In the genomic region with DNA sequence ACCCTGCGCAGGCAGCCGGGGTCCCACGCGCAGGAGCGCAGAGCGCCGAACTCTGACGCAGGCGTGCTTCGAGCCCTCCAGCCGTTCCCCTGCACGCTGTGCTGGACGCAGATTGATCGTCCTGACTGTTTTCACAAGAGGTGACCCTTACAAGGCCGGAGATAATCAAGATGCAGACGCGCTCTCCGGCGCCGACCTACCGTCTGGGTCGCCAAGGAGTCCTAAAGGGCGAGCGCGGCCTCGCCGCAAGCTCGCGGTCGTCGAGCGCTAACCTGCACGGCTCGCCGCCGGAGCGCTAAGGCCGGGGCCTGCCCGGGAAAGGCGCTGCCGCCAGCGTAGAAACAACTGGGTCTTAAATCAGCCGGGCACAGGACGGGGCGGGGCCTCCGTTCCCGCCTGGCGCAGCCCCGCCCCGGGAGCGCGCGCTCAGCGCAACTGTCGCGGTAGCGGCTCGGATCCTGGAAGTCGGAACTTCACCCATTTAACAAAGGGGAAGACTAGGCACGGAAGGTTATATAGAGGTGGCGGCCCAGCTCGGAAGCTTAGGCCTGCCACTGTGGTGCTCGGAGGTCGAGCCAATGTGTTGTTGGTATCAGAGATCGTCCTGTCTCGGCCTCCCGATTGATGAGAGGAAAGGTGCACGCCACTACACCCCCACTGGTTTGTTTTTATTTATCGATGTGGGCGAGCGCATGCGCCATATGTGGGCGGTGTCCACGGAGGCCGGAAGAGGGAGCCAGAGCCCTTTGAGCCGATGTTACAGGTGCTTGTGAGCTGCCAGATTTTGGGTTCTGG, we compare ENCODE assay signal across 8 mouse cellular contexts. TPM values are rescaled to one million over a fixed set of nuclear protein-coding genes. Genes with fewer than 3 reads are reported as not detected.
DNase-seq lines count a peak whose midpoint lies in the region; ATAC-seq lines count a peak whose summit lies in the region.

A gene (minus strand): TSS at position 642 of the 795 bp plus-strand sequence.

- H3K9ac ChIP-seq in hindbrain, embryonic 15.5 days = peak within 1 kb of the TSS; percentile 47

- DNase-seq in adipocyte (ENCODE audit: low spot score) = peak; percentile 85
- peak; percentile 36 to 72 for DNase-seq in cerebellum, postnatal 4 days (ENCODE audit: low spot score in 2 of 2)
- peak; percentile 72 for DNase-seq in gastrocnemius, adult 18-20 months (ENCODE audit: low spot score)
- DNase-seq in left cerebral cortex, adult 18-20 months (ENCODE audit: low spot score in 2 of 2) = peak; percentile 56 to 68
- peak; percentile 69 for DNase-seq in right cerebral cortex, adult 18-20 months
- peak; percentile 73 for DNase-seq in urinary bladder, postnatal 25 days (ENCODE audit: low spot score)

- peaks cover 10% of the 10 kb centered on the region for H3K4me1 ChIP-seq in hindbrain, embryonic 15.5 days (replicated peaks)

- H3K27ac ChIP-seq in hindbrain, embryonic 15.5 days (replicated peaks) = peak within 1 kb of the TSS; percentile 21

- no peaks in the 10 kb centered on the region for H3K36me3 ChIP-seq in hindbrain, embryonic 15.5 days

- WGBS in hindbrain, embryonic 15.5 days = under 1% methylated on average over 76 of the region's 76 CpGs

- H3K9me3 ChIP-seq in hindbrain, embryonic 15.5 days = no peaks in the 10 kb centered on the region

- peak; percentile 92 for ATAC-seq in hindbrain, embryonic 15.5 days (ENCODE audit: low FRiP score, low read depth)
- peak; percentile 92 for ATAC-seq in megakaryocyte, adult 5-6 weeks (ENCODE audit: poor library complexity, severe bottlenecking)

- H3K4me2 ChIP-seq in hindbrain, embryonic 15.5 days = peak within 1 kb of the TSS; percentile 80

- peak within 1 kb of the TSS; percentile 48 for H3K4me3 ChIP-seq in hindbrain, embryonic 15.5 days

- H3K27me3 ChIP-seq in hindbrain, embryonic 15.5 days = no peaks in the 10 kb centered on the region

RNA-seq across cellular contexts. Expression of the gene that starts here (rescaled TPM):
- 1 to 10 TPM; 2.5 to 3.0 TPM for total RNA-seq in gastrocnemius, adult 18-20 months (2021)
- polyA plus RNA-seq in hindbrain, embryonic 15.5 days (2015; fragmentation: Nextera tagmentation; extraction: Ambion mirVana) = 19.0 TPM in 2 replicates
- total RNA-seq in left cerebral cortex, adult 18-20 months (2021) = 1 to 10 TPM; 1.5 to 2.0 TPM
- 43.9 and 48.7 TPM in 2 replicates for total RNA-seq in megakaryocyte, adult 5-6 weeks (2015)
- total RNA-seq in megakaryocyte, adult 5-6 weeks (2017) = 50.6 and 51.6 TPM in 2 replicates

Comparison
In these comparisons a context has a peak if more than half of its experiments do, and no peak if none do; other contexts are left out.
1. Peak in every context shown above with its lines: DNase-seq, ATAC-seq, H3K4me3 ChIP-seq and H3K27ac ChIP-seq.
2. RNA of the gene that starts here (total RNA-seq): 43.9 to 51.6 TPM in megakaryocyte, adult 5-6 weeks; 2.5 to 3.0 TPM in gastrocnemius, adult 18-20 months and 1.5 to 2.0 TPM in left cerebral cortex, adult 18-20 months; every median in the first group is over 10 times any median in the second.